Mouse (Mus musculus): ENCODE results near the gene Ncoa6.

DNA sequence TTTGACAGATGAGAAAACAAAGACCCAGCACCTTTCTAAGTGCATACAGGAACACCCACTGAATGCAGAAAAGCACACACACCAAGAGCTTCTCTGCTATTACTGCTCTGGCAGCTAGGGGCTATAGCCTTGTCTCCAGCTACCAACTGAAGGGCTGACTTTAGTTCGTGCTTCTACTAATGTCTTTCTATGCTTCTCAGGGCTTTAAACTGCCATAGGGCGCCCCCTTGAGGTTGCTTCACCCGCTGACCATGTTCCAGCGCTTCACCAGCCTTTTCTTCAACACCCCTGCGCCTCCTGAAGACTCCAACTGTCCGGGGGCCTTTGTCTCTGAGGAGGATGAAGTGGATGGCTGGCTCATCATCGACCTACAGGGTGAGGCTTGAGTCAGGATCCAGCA, 88.6 kb downstream of the Ncoa6 start:
- peak; percentile 90 for TF ChIP-seq CTCF (IDR thresholded peaks at IDR 0.05; ENCODE audit: low read depth)
- TF ChIP-seq EP300 (optimal IDR thresholded peaks at IDR 0.05) = no peak

All from stomach, postnatal 0 days (tissue).